Mouse (Mus musculus) ES-Bruce4 (cell line): ENCODE data around the gene Birc6. TPM values are rescaled to one million over a fixed set of nuclear protein-coding genes. Genes with fewer than 3 reads are reported as not detected.

Experiments
- H3K27ac ChIP-seq: 2 replicates; pipeline ENCODE4 v1.5.1; 2012; ENCODE audit warnings: low read length, inconsistent platforms; ENCODE audit not compliant: insufficient read depth
- H3K27me3 ChIP-seq: 2 replicates; pipeline ENCODE4 v1.6.1; 2012; ENCODE audit warnings: mild to moderate bottlenecking, low read length, inconsistent platforms; ENCODE audit not compliant: control insufficient read depth, poor library complexity, insufficient read depth, severe bottlenecking
- H3K36me3 ChIP-seq: 2 replicates; pipeline ENCODE4 v1.6.1; 2012; ENCODE audit warnings: inconsistent platforms, mild to moderate bottlenecking, low read length, moderate library complexity; ENCODE audit not compliant: control insufficient read depth, poor library complexity, insufficient read depth, severe bottlenecking
- H3K4me1 ChIP-seq: one replicate; pipeline ENCODE4 v1.8.1; 2011; ENCODE audit warnings: low read length; ENCODE audit not compliant: control insufficient read depth, insufficient read depth
- H3K4me3 ChIP-seq: 2 replicates; pipeline ENCODE4 v1.5.1; 2011; ENCODE audit warnings: low read depth, mild to moderate bottlenecking, low read length
- H3K9ac ChIP-seq: 2 replicates; pipeline ENCODE4 v1.6.1; 2012; ENCODE audit warnings: low read depth, mild to moderate bottlenecking, inconsistent platforms; ENCODE audit not compliant: poor library complexity, severe bottlenecking
- H3K9me3 ChIP-seq: replicated peaks from 2 replicates; pipeline ENCODE4 v1.6.1; 2012; ENCODE audit warnings: mild to moderate bottlenecking, low read length, inconsistent platforms; ENCODE audit not compliant: control insufficient read depth, poor library complexity, insufficient read depth, severe bottlenecking
- CTCF ChIP-seq: IDR thresholded peaks from one replicate; pipeline ENCODE4 v1.8.1; 2011; ENCODE audit warnings: low read depth, low read length
- EP300 ChIP-seq: IDR thresholded peaks from 2 replicates; pipeline ENCODE4 v1.6.1; 2011; ENCODE audit warnings: low read depth, low read length; ENCODE audit not compliant: insufficient read depth
- POLR2A ChIP-seq: IDR thresholded peaks from one replicate; pipeline ENCODE4 v1.8.1; 2011; ENCODE audit warnings: low read length; ENCODE audit not compliant: insufficient read depth
- polyA plus RNA-seq: library from polyadenylated mRNA; stranded (reverse); fragments of >200 nt; gene quantifications from 2 replicates; pipeline ENCODE4 v1.2.4, GENCODE M21; 2011; ENCODE audit warnings: low read depth; ENCODE audit not compliant: missing spikeins, insufficient read depth, insufficient read length

Gene Birc6
- polyA plus RNA-seq, 1 experiment: 132 TPM

DNA sequence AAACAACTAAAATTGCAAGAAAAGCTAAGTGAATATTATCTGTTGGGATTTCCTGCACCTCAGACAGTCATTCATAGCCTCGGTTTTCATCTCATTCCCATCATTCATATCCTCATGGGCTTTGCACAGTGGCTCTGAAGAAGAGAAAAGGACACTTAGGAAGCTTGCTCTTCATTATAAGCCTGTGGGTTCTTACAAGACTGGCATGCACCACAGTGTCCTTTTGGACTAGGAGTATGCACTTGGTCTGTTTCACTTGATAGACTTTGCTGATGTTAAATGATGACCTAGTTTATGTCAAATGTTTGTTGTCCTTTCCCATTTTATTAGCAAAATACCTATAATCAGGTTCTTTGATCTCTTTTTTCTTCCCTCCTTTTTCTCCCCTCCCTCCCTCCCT, 9.4 kb downstream of the Birc6 start:
- Histone ChIP-seq H3K27me3 (no peaks in the 10 kb centered on the region), H3K4me3 (no peak overlapping the region), H3K4me1 (no peaks in the 10 kb centered on the region), H3K9me3 (no peaks in the 10 kb centered on the region), H3K27ac (no peak overlapping the region), H3K9ac (no peak overlapping the region), H3K36me3 (no peaks in the 10 kb centered on the region)
- TF ChIP-seq CTCF (no peak), POLR2A (no peak), EP300 (no peak)

GRCm38 (mm10) chr17:74543615-74544014, 15.5 kb downstream of the Birc6 start:
- H3K9ac ChIP-seq: no peak overlapping the region
- TF ChIP-seq POLR2A: no peak
- no peak for TF ChIP-seq EP300
- TF ChIP-seq CTCF: no peak

GRCm38 (mm10) chr17:74554118-74554517, 26.0 kb downstream of the Birc6 start:
- peaks cover 1% of the 10 kb centered on the region for H3K4me1 ChIP-seq
- H3K4me3 ChIP-seq: no peak overlapping the region
- H3K27ac ChIP-seq: no peak overlapping the region
- no peak overlapping the region for H3K9ac ChIP-seq
- peaks cover 13% of the 10 kb centered on the region for H3K36me3 ChIP-seq
- H3K9me3 ChIP-seq: no peaks in the 10 kb centered on the region
- no peaks in the 10 kb centered on the region for H3K27me3 ChIP-seq
- TF ChIP-seq EP300: no peak
- no peak for TF ChIP-seq POLR2A
- no peak for TF ChIP-seq CTCF

More at GRCm38 (mm10) chr17:74543615-74544014, 15.5 kb downstream of the Birc6 start:
- Histone ChIP-seq H3K4me3 (no peak overlapping the region), H3K4me1 (no peaks in the 10 kb centered on the region), H3K27ac (no peak overlapping the region), H3K9me3 (no peaks in the 10 kb centered on the region), H3K36me3 (peaks cover 10% of the 10 kb centered on the region; the same call in 1 of the 2 replicates), H3K27me3 (no peaks in the 10 kb centered on the region)

GRCm38 (mm10) chr17:74559891-74560290, 31.8 kb downstream of the Birc6 start:
- H3K4me3 ChIP-seq: no peak overlapping the region
- no peaks in the 10 kb centered on the region for H3K9me3 ChIP-seq
- no peaks in the 10 kb centered on the region for H3K27me3 ChIP-seq
- no peak overlapping the region for H3K27ac ChIP-seq
- H3K4me1 ChIP-seq: peaks cover 1% of the 10 kb centered on the region
- no peak overlapping the region for H3K9ac ChIP-seq
- no peak for TF ChIP-seq CTCF
- peaks cover 10% of the 10 kb centered on the region for H3K36me3 ChIP-seq

- no peaks in the 10 kb centered on the region for H3K27me3 ChIP-seq
- no peak overlapping the region for H3K9ac ChIP-seq
- no peaks in the 10 kb centered on the region for H3K9me3 ChIP-seq
- no peak overlapping the region for H3K27ac ChIP-seq
- no peak overlapping the region for H3K4me3 ChIP-seq
- peaks cover 13% of the 10 kb centered on the region for H3K36me3 ChIP-seq
- no peaks in the 10 kb centered on the region for H3K4me1 ChIP-seq
- no peak for TF ChIP-seq CTCF
- no peak for TF ChIP-seq POLR2A
- TF ChIP-seq EP300: no peak
Measured at GRCm38 (mm10) chr17:74564151-74564550, 36.1 kb downstream of the Birc6 start.

DNA sequence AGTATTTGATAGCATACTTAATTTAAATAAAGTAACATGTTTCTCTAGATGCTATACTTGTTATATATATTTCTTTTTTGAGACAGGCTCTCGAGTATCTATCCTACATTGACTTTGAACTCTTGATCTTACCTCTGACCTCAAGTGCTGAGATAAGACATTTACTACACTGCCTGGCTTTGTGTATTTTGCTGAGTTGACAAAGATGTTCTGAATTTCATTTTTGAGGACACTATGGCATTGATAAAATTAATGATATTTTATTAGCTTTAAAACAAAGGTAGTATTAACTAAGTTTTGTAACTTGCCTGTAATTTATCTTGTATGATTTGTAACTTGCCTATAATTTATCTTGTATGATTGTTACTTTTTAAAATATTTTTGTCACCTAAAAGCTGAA, 41.1 kb downstream of the Birc6 start:
- Histone ChIP-seq H3K9me3 (no peaks in the 10 kb centered on the region), H3K36me3 (peaks cover 11% of the 10 kb centered on the region), H3K4me1 (no peaks in the 10 kb centered on the region), H3K27me3 (no peaks in the 10 kb centered on the region), H3K4me3 (no peak overlapping the region), H3K9ac (no peak overlapping the region), H3K27ac (no peak overlapping the region)
- no peak for TF ChIP-seq CTCF
